Mouse (Mus musculus) forebrain, embryonic 14.5 days (tissue): Measurements from ENCODE around the gene Nlrp1a. TPM values are rescaled to one million over a fixed set of nuclear protein-coding genes. Genes with fewer than 3 reads are reported as not detected.
A peak's percentile ranks its signal among the peaks of the same experiment; 100 is the strongest.

Source experiments
- ATAC-seq: fragments of 200-750 bp; cut with Nextera tagmentation; 2 replicates; pipeline ENCODE4 v1.8.0; 2017; ENCODE audit warnings: mild to moderate bottlenecking, moderate library complexity
- DNase-seq: peaks from one replicate; pipeline ENCODE4 v3.0.0-alpha.2; 2015; ENCODE audit warnings: low spot score
- H3K27ac ChIP-seq: fragments of 300-500 bp; sonication (generic); 2 replicates; pipeline ENCODE4 v1.5.1; 2014; ENCODE audit warnings: low read depth, mild to moderate bottlenecking, control low read depth, low read length, moderate library complexity
- H3K27me3 ChIP-seq: fragments of 300-500 bp; sonication (generic); replicated peaks from 2 replicates; pipeline ENCODE4 v1.6.1; 2014; ENCODE audit warnings: low read length, control low read depth, mixed read lengths; ENCODE audit not compliant: control insufficient read depth, insufficient read depth
- H3K36me3 ChIP-seq: fragments of 300-500 bp; sonication (generic); 2 replicates; pipeline ENCODE4 v1.6.1; 2014; ENCODE audit warnings: low read length, control low read depth; ENCODE audit not compliant: control insufficient read depth, insufficient read depth
- H3K4me1 ChIP-seq: fragments of 300-500 bp; sonication (generic); 2 replicates; pipeline ENCODE4 v1.6.1; 2014; ENCODE audit warnings: antibody characterized with exemption, low read length, control low read depth; ENCODE audit not compliant: control insufficient read depth, insufficient read depth
- H3K4me2 ChIP-seq: fragments of 300-500 bp; sonication (generic); 2 replicates; pipeline ENCODE4 v1.6.1; 2014; ENCODE audit warnings: mild to moderate bottlenecking, control low read depth, low read length
- H3K4me3 ChIP-seq: fragments of 300-500 bp; sonication (generic); 2 replicates; pipeline ENCODE4 v1.5.1; 2014; ENCODE audit warnings: low read depth, low read length, control low read depth
- H3K9ac ChIP-seq: fragments of 300-500 bp; sonication (generic); 2 replicates; pipeline ENCODE4 v1.6.1; 2014; ENCODE audit warnings: mild to moderate bottlenecking, low read length, control low read depth, moderate library complexity
- H3K9me3 ChIP-seq: fragments of 300-500 bp; sonication (generic); replicated peaks from 2 replicates; pipeline ENCODE4 v1.6.1; 2016; ENCODE audit warnings: low read length, control low read depth, mixed read lengths; ENCODE audit not compliant: control insufficient read depth
- WGBS: fragments of 180-500 bp; shearing (Covaris S2); extraction: QIAGEN DNeasy Blood & Tissue Kit; methylation state at CpG from one replicate; pipeline ENCODE4 v1.1.7; 2014; 5-methylcytosine and 5-hydroxymethylcytosine counted together
- polyA plus RNA-seq: library from polyadenylated mRNA; unstranded; fragments of >200 nt; fragmentation: Nextera tagmentation; extraction: Ambion mirVana; gene quantifications from 2 replicates; pipeline ENCODE4 v1.2.1, GENCODE M21; 2014

Nlrp1a gene
- polyA plus RNA-seq, 1 experiment from 2014 or later: not detected

GRCm38 (mm10) chr11:71076342-71076741, 68.2 kb downstream of the Nlrp1a start:
- H3K27me3 ChIP-seq: no peaks in the 10 kb centered on the region
- no peak overlapping the region for H3K27ac ChIP-seq
- H3K4me2 ChIP-seq: no peak overlapping the region
- H3K36me3 ChIP-seq: no peaks in the 10 kb centered on the region
- no peaks in the 10 kb centered on the region for H3K4me1 ChIP-seq
- H3K4me3 ChIP-seq: no peak overlapping the region
- peaks cover 3% of the 10 kb centered on the region; the same call in 1 of the 2 replicates for H3K9me3 ChIP-seq
- no peak for ATAC-seq
- 70% methylated on average over 1 of the region's 1 CpGs for WGBS
- no peak overlapping the region for H3K9ac ChIP-seq
- no peak for DNase-seq

DNA sequence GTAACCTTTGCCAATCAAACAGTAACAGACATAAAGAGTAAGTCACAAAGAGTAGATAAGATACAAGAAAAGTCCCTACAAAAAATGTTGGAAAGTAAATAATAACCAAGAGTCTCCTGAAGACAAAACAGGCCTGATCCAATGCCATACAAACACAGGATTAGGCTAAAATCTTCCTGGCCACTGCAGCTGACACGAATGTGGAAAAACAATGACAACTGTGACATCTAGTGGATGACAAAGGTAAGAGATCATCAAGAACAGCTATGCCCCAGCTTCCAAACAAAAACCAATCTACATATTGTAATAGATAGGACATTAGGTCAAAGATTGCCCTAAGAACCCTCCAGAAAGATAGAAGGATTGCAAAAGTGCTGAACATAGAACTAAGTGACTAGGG, 92.0 kb downstream of the Nlrp1a start:
- no peaks in the 10 kb centered on the region for H3K9me3 ChIP-seq
- DNase-seq: peak; percentile 80
- H3K36me3 ChIP-seq: no peaks in the 10 kb centered on the region
- 3% methylated on average over 1 of the region's 1 CpGs for WGBS
- no peaks in the 10 kb centered on the region for H3K4me1 ChIP-seq
- peak; percentile 32; the same call in 1 of the 2 replicates for ATAC-seq
- no peak overlapping the region for H3K9ac ChIP-seq
- no peak overlapping the region for H3K27ac ChIP-seq
- no peak overlapping the region for H3K4me3 ChIP-seq
- no peaks in the 10 kb centered on the region for H3K27me3 ChIP-seq
- no peak overlapping the region for H3K4me2 ChIP-seq

Other genes starting within 250 kb of the Nlrp1a start
- gene Nup88, start 174.7 kb downstream of the Nlrp1a start, polyA plus RNA-seq: 156 and 160 TPM in 2 replicates
- gene Rpain, start 174.5 kb downstream of the Nlrp1a start, polyA plus RNA-seq: 81.1 and 83.8 TPM in 2 replicates
- 180 and 191 TPM in 2 replicates for gene C1qbp, start 161.7 kb downstream of the Nlrp1a start, polyA plus RNA-seq
- gene Dhx33, start 140.3 kb downstream of the Nlrp1a start, polyA plus RNA-seq: 11.9 and 15.3 TPM in 2 replicates
- gene Mis12, start 125.1 kb downstream of the Nlrp1a start, polyA plus RNA-seq: 25.8 and 27.1 TPM in 2 replicates
- gene Derl2, start 124.9 kb downstream of the Nlrp1a start, polyA plus RNA-seq: 28.8 and 34.4 TPM in 2 replicates
- gene 6330403K07Rik, start 111.2 kb downstream of the Nlrp1a start, polyA plus RNA-seq: 336 and 342 TPM in 2 replicates
- gene Nlrp1b, start 86.0 kb upstream of the Nlrp1a start, polyA plus RNA-seq: not detected in 2 replicates